In the genomic region with DNA sequence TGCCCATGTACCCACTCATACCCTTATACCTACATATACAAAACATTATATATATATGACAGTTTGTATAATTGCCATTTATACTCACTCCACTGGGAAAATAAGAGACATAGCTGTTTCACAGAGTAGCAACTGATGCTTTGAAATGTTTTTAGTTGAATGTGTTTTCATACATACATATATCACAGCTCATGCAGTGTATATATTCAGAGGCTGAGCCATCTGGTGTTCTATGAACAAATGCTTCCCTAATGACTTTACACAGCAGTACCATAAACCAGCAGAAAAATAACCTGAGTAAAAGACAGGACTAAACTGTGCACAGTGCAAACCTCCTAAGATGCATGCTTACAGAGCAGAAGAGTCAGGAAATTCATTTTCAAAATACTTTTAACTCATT, we compare ENCODE assay signal across 17 mouse cellular contexts. TPM values are rescaled to one million over a fixed set of nuclear protein-coding genes. Genes with fewer than 3 reads are reported as not detected.
"Had no signal": no experiment of that assay in that cellular context is flagged by ENCODE, and none has a peak within 500 bp of the region (broad histone marks: within the 10 kb centered on the region; RNA-seq: fewer than 3 reads in every experiment).

No protein-coding gene starts in this region.

- H3K4me1 ChIP-seq: midbrain, embryonic 13.5 days; midbrain, embryonic 15.5 days; neural tube, embryonic 12.5 days; stomach, embryonic 15.5 days had no signal

- H3K4me3 ChIP-seq: lung, embryonic 15.5 days; megakaryocyte, embryonic 14.5 days; midbrain, embryonic 13.5 days; midbrain, embryonic 15.5 days; neural tube, embryonic 12.5 days; stomach, embryonic 15.5 days had no signal

- H3K9ac ChIP-seq: lung, embryonic 15.5 days; midbrain, embryonic 13.5 days; midbrain, embryonic 15.5 days; neural tube, embryonic 12.5 days; stomach, embryonic 15.5 days had no signal

- ATAC-seq: lung, postnatal 0 days; midbrain, embryonic 13.5 days; midbrain, embryonic 15.5 days had no signal

- H3K27ac ChIP-seq: lung, embryonic 15.5 days; macrophage; midbrain, embryonic 13.5 days; midbrain, embryonic 15.5 days; neural tube, embryonic 12.5 days; stomach, embryonic 15.5 days; stomach, postnatal 0 days had no signal

- H3K4me2 ChIP-seq: lung, embryonic 15.5 days; midbrain, embryonic 11.5 days; midbrain, embryonic 13.5 days; midbrain, embryonic 15.5 days; neural tube, embryonic 12.5 days; stomach, embryonic 15.5 days had no signal

- H3K9me3 ChIP-seq: lung, embryonic 15.5 days; megakaryocyte, embryonic 14.5 days; midbrain, embryonic 13.5 days; midbrain, embryonic 15.5 days; neural tube, embryonic 12.5 days; stomach, embryonic 15.5 days had no signal

- H3K36me3 ChIP-seq: lung, embryonic 15.5 days; midbrain, embryonic 13.5 days; midbrain, embryonic 15.5 days; neural tube, embryonic 12.5 days; stomach, embryonic 15.5 days had no signal

- H3K27me3 ChIP-seq: lung, embryonic 15.5 days; megakaryocyte, embryonic 14.5 days; midbrain, embryonic 13.5 days; midbrain, embryonic 15.5 days; neural tube, embryonic 12.5 days; stomach, embryonic 15.5 days had no signal

- DNase-seq: lung, adult 2 months; lung, postnatal 14 days; lung, postnatal 36 days; right cerebral cortex, postnatal 14 days; thymus, adult 2 months; thymus, postnatal 25 days; thymus, postnatal 4 days had no signal

RNA-seq across cellular contexts. Expression of gene Tek, which starts 25.3 kb away (rescaled TPM):
- polyA plus RNA-seq: macrophage had no signal
